Mouse (Mus musculus) liver, embryonic 14.5 days (tissue): ENCODE measurements at regions not wholly inside any gene's neighbourhood (a gene's known extent, or its start where the extent isn't known, plus 50 kb on each side); places are given as distances from the start of the nearest gene placed in this dataset.

ENCODE experiments used
- ATAC-seq: fragments of 200-750 bp; cut with Nextera tagmentation; 2 replicates; pipeline ENCODE4 v1.8.0; 2017; ENCODE audit warnings: moderate number of reproducible peaks, mild to moderate bottlenecking, moderate library complexity; ENCODE audit not compliant: insufficient read depth
- DNase-seq, 3 experiments: peaks; one replicate each; pipeline ENCODE4 v3.0.0-alpha.2; 2012 to 2013; ENCODE audit warnings: low read depth in 3 of 3, low spot score in 3 of 3
- H3K27ac ChIP-seq: fragments of 300-500 bp; sonication (generic); 2 replicates; pipeline ENCODE4 v1.5.1; 2014; ENCODE audit warnings: moderate library complexity, mild to moderate bottlenecking, control low read depth, inconsistent platforms
- H3K27me3 ChIP-seq: fragments of 300-500 bp; sonication (generic); 2 replicates; pipeline ENCODE4 v1.6.1; 2014; ENCODE audit warnings: mild to moderate bottlenecking, low read length, moderate library complexity; ENCODE audit not compliant: control insufficient read depth, insufficient read depth
- H3K36me3 ChIP-seq: fragments of 300-500 bp; sonication (generic); replicated peaks from 2 replicates; pipeline ENCODE4 v1.6.1; 2014; ENCODE audit warnings: low read depth; ENCODE audit not compliant: control insufficient read depth, insufficient read depth
- H3K4me1 ChIP-seq, 2 experiments: fragments of 200-500 bp in 1 of 2; fragments of 300-500 bp in 1 of 2; sonication (generic) in 1 of 2; replicated peaks; 2 replicates each; pipeline ENCODE4 v1.6.1; 2012 to 2014; ENCODE audit warnings: antibody characterized with exemption in 1 of 2, inconsistent platforms in 1 of 2, low read length in 1 of 2; ENCODE audit not compliant: control insufficient read depth in 2 of 2, insufficient read depth in 2 of 2
- H3K4me2 ChIP-seq: fragments of 300-500 bp; sonication (generic); 2 replicates; pipeline ENCODE4 v1.6.1; 2014; ENCODE audit warnings: low read depth, mild to moderate bottlenecking, control low read depth, moderate library complexity
- H3K4me3 ChIP-seq, 2 experiments: fragments of 200-500 bp in 1 of 2; fragments of 300-500 bp in 1 of 2; sonication (generic) in 1 of 2; 2 replicates each; pipeline ENCODE4 v1.5.1; 2012 to 2014; ENCODE audit warnings: low read depth in 2 of 2, low read length in 2 of 2, mild to moderate bottlenecking in 2 of 2, control low read depth in 1 of 2, inconsistent platforms in 1 of 2, moderate library complexity in 1 of 2; ENCODE audit not compliant: insufficient read depth in 1 of 2
- H3K9ac ChIP-seq: fragments of 300-500 bp; sonication (generic); replicated peaks from 2 replicates; pipeline ENCODE4 v1.6.1; 2014; ENCODE audit warnings: mild to moderate bottlenecking, control low read depth, moderate library complexity
- H3K9me3 ChIP-seq: fragments of 300-500 bp; sonication (generic); 2 replicates; pipeline ENCODE4 v1.6.1; 2016; ENCODE audit warnings: low read length, mixed read lengths; ENCODE audit not compliant: control insufficient read depth
- CTCF ChIP-seq: IDR thresholded peaks from 2 replicates; pipeline ENCODE4 v1.5.1; 2016; ENCODE audit warnings: antibody characterized with exemption, low read depth, control low read depth
- EP300 ChIP-seq: IDR thresholded peaks from 2 replicates; pipeline ENCODE4 v1.6.1; 2016; ENCODE audit warnings: antibody characterized with exemption, low read depth
- WGBS: fragments of 180-500 bp; shearing (Covaris S2); extraction: QIAGEN DNeasy Blood & Tissue Kit; methylation state at CpG from one replicate; pipeline ENCODE4 v1.1.7; 2014; ENCODE audit not compliant: insufficient replicate concordance; 5-methylcytosine and 5-hydroxymethylcytosine counted together

- 56% methylated on average over 5 of the region's 5 CpGs for WGBS
- H3K9me3 ChIP-seq = no peaks in the 10 kb centered on the region
- TF ChIP-seq EP300 (no peak), CTCF (no peak)
- H3K4me3 ChIP-seq = no peak overlapping the region
- no peak overlapping the region for H3K4me2 ChIP-seq
- no peak overlapping the region for H3K9ac ChIP-seq
- no peak overlapping the region for H3K27ac ChIP-seq
- no peaks in the 10 kb centered on the region for H3K27me3 ChIP-seq
- ATAC-seq (no peak), DNase-seq (no peak)
- H3K4me1 ChIP-seq = no peaks in the 10 kb centered on the region
- H3K36me3 ChIP-seq = no peaks in the 10 kb centered on the region
These were observed 731.2 kb upstream of the Car8 start for GRCm38 (mm10) chr4:8969951-8970455.

- H3K4me3 ChIP-seq = no peak overlapping the region
- no peak overlapping the region for H3K9ac ChIP-seq
- no peaks in the 10 kb centered on the region for H3K4me1 ChIP-seq
- no peaks in the 10 kb centered on the region for H3K36me3 ChIP-seq
- no peak overlapping the region for H3K4me2 ChIP-seq
- WGBS = 45% methylated on average over 3 of the region's 3 CpGs
- H3K27ac ChIP-seq = no peak overlapping the region
- TF ChIP-seq EP300 (no peak), CTCF (no peak)
- H3K9me3 ChIP-seq = no peaks in the 10 kb centered on the region
- H3K27me3 ChIP-seq = no peaks in the 10 kb centered on the region
- ATAC-seq (no peak), DNase-seq (no peak)
These were observed 729.9 kb upstream of the Car8 start for GRCm38 (mm10) chr4:8968741-8969140.

GRCm38 (mm10) chr4:8967986-8968385, 729.1 kb upstream of the Car8 start:
- no peak for ATAC-seq
- H3K4me3 ChIP-seq = no peak overlapping the region
- H3K9me3 ChIP-seq = no peaks in the 10 kb centered on the region
- H3K4me1 ChIP-seq = no peaks in the 10 kb centered on the region
- TF ChIP-seq CTCF (no peak), EP300 (no peak)
- no peaks in the 10 kb centered on the region for H3K27me3 ChIP-seq
- H3K4me2 ChIP-seq = no peak overlapping the region
- 64% methylated on average over 3 of the region's 3 CpGs for WGBS
- no peak overlapping the region for H3K9ac ChIP-seq
- H3K27ac ChIP-seq = no peak overlapping the region
- no peak for DNase-seq
- H3K36me3 ChIP-seq = no peaks in the 10 kb centered on the region

- TF ChIP-seq EP300 (no peak), CTCF (no peak)
- Histone ChIP-seq H3K4me1 (no peaks in the 10 kb centered on the region), H3K4me3 (no peak overlapping the region), H3K9me3 (no peaks in the 10 kb centered on the region), H3K9ac (no peak overlapping the region), H3K36me3 (no peaks in the 10 kb centered on the region), H3K27ac (no peak overlapping the region), H3K4me2 (no peak overlapping the region), H3K27me3 (no peaks in the 10 kb centered on the region)
- DNase-seq (no peak), ATAC-seq (no peak)
- WGBS = 68% methylated on average over 5 of the region's 5 CpGs
These were observed 726.7 kb upstream of the Car8 start for GRCm38 (mm10) chr4:8965563-8965962.

GRCm38 (mm10) chr4:8962959-8963572, 724.2 kb upstream of the Car8 start:
- H3K27me3 ChIP-seq = no peaks in the 10 kb centered on the region
- no peaks in the 10 kb centered on the region for H3K36me3 ChIP-seq
- H3K9me3 ChIP-seq = no peaks in the 10 kb centered on the region
- DNase-seq (no peak), ATAC-seq (no peak)
- no peak overlapping the region for H3K27ac ChIP-seq
- TF ChIP-seq CTCF (no peak), EP300 (no peak)
- H3K9ac ChIP-seq = no peak overlapping the region
- WGBS = 61% methylated on average over 9 of the region's 9 CpGs
- no peak overlapping the region for H3K4me3 ChIP-seq
- H3K4me2 ChIP-seq = no peak overlapping the region
- no peaks in the 10 kb centered on the region for H3K4me1 ChIP-seq
